Mouse (Mus musculus): ENCODE measurements around the gene Naip1. TPM values are rescaled to one million over a fixed set of nuclear protein-coding genes. Genes with fewer than 3 reads are reported as not detected.

Gene Naip1
- polyA plus RNA-seq (2021; fragmentation: Nextera tagmentation) = not detected in 2 replicates
- long read RNA-seq, experiment 1 = 0 reads
- long read RNA-seq, experiment 2, partial matches to known transcripts = 1 of 1 reads
- long read RNA-seq, experiment 2, other reads (novel, unspliced or antisense) = 0 of 1 reads

GRCm38 (mm10) chr13:100452415-100453127, at the start of gene Naip1:
TSS of gene Naip1 (minus strand) at chr13:100452869.

DNA sequence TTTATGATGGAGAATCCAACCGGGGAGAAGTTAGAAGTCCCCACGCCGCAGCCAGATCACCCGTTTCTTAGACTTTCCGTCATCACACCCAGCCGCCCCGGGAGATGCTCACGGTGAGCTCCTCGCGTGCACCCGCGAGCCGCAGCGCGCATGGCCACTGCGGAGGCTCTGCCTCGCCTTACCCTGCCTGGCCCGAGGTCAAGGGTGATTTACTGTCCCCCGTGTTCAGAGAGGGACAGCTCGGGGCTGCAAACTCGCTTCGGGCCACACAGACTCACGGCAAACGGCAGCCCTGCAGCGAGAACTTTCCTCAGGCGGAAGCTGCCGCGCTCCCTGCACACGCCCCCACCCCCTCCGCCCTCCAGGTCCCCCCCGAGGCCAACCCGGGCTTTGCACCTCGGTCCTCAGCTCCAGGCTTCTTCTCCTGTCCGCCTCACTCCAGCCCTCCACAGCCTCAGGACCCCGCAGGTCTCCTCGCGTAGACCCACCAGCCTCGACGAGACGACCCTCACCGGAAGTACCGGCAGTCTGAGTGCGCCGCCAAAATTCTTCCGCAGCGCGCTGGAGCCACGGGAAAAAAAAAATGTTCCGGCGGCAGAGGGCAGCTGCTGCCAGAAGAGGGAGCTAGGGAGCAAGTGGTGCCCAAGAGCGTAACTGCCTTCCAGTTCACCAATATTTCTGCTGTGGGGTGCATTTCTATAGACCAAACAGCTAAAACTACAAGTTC, 39.6 kb upstream of the Naip1 start, which contains the start of gene Gtf2h2:
Gtf2h2 (minus strand) TSS at position 519 of the 727 bp plus-strand sequence.

Other genes with a start within 250 kb of the Naip1 start
- 0.05 and 0.06 TPM in 2 replicates for gene Naip5, start 206.5 kb downstream of the Naip1 start, polyA plus RNA-seq (2021; fragmentation: Nextera tagmentation)
- 0.06 TPM in 1 of 2 replicates, not detected in the other for gene Naip6, start 135.2 kb downstream of the Naip1 start, polyA plus RNA-seq (2021; fragmentation: Nextera tagmentation)
- 32.4 and 33.3 TPM in 2 replicates for gene Gtf2h2, start 39.7 kb upstream of the Naip1 start, polyA plus RNA-seq (2021; fragmentation: Nextera tagmentation)
- 8.0 and 11.6 TPM in 2 replicates for gene Ocln, start 99.8 kb upstream of the Naip1 start, polyA plus RNA-seq (2021; fragmentation: Nextera tagmentation)
- 0.44 and 0.55 TPM in 2 replicates for gene Marveld2, start 164.1 kb upstream of the Naip1 start, polyA plus RNA-seq (2021; fragmentation: Nextera tagmentation)
- gene Ak6, start 198.1 kb upstream of the Naip1 start, polyA plus RNA-seq (2021; fragmentation: Nextera tagmentation) = 180 and 183 TPM in 2 replicates
- 6.5 and 6.6 TPM in 2 replicates for gene Rad17, start 198.2 kb upstream of the Naip1 start, polyA plus RNA-seq (2021; fragmentation: Nextera tagmentation)
- gene Taf9, start 198.7 kb upstream of the Naip1 start, polyA plus RNA-seq (2021; fragmentation: Nextera tagmentation) = 25.8 and 28.8 TPM in 2 replicates
- 0.50 and 0.98 TPM in 2 replicates for gene Ccdc125, start 216.8 kb upstream of the Naip1 start, polyA plus RNA-seq (2021; fragmentation: Nextera tagmentation)

All from layer of hippocampus, adult 6 months (tissue).